8 mouse cellular contexts compared by ENCODE assay signal in the genomic region with DNA sequence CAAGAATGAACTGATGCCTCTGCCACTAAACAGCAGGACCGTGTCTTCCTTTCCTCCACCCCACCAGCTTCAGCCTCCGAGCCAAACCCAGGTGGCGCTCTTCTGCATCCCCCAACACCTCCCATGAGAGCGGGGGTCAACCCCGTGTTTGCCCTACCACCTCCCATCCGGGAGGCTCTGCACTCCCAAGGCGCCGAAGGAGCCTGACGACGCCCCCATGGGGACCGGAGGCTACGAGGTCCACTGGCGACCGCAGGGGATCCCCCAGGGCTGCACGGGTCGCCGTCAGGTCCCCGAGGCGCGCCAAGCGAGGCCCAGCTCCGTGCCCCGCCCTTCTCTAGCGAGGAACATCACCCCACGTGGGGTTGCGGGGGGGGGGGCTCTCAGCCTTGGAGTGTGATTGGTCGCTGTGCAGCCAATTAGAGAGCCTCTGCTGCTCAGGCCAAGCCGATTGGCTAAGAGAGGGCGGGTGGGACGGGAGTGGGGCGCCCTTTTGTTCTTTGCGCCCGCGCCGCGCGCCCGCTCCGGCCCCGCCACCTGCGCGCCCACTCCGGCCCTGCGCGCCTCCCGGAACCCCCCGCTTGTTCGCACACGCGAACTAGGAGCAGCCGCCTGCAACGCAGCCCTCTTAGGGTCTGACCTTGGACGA. TPM values are rescaled to one million over a fixed set of nuclear protein-coding genes. Genes with fewer than 3 reads are reported as not detected.
A peak's percentile ranks its signal among the peaks of the same experiment; 100 is the strongest.
DNase-seq lines count a peak whose midpoint lies in the region; ATAC-seq lines count a peak whose summit lies in the region.

No protein-coding gene starts in this region.

- ATAC-seq in inflammation-experienced regulatory T-cells, adult 6 months = peak; percentile 94

- intact Hi-C loops in gastrocnemius, postnatal 14 days (cut with DNase I; ENCODE audit: low total_unique reads) = loop anchor here (5.0 to 10.0 kb wide), 4 partner anchors 38 to 198 kb away; no protein-coding TSS in a partner anchor
- intact Hi-C loops in left cerebral cortex, postnatal 25 days (cut with DNase I) = loop anchor here (2.0 to 5.0 kb wide), 3 partner anchors 43 to 64 kb away; a partner anchor contains a TSS

- DNase-seq in adrenal gland, adult 2 months = peak; percentile 94
- peak; percentile 99 for DNase-seq in embryo, embryonic 10.5 days (ENCODE audit: low spot score)
- peak; percentile 89 for DNase-seq in gastrocnemius, postnatal 14 days
- DNase-seq in left cerebral cortex, postnatal 25 days (ENCODE audit: low spot score in 2 of 2) = peak; percentile 86 to 87
- peak; percentile 97 for DNase-seq in mesoderm, embryonic 11.5 days (ENCODE audit: low read depth, low spot score)
- peak; percentile 81 for DNase-seq in right cerebral cortex, postnatal 25 days
- peak; percentile 59 to 81 for DNase-seq in urinary bladder, postnatal 36 days (ENCODE audit: low spot score in 2 of 2)

RNA-seq across cellular contexts. Expression of a gene that starts 43.3 kb away (rescaled TPM):
- total RNA-seq in adrenal gland, adult 2 months (2021) = 1,000 to 10,000 TPM in 1 of 2 experiments, 100 to 1,000 TPM in 1; 913 to 1,618 TPM
- 531 and 632 TPM in 2 replicates for polyA plus RNA-seq in adrenal gland, adult 2 months (2012; rRNA removed)
- total RNA-seq in gastrocnemius, postnatal 14 days (2021) = 100 to 1,000 TPM; 308 to 391 TPM
- 1,000 to 10,000 TPM; 2,239 to 4,634 (median 2,897) TPM for polyA plus RNA-seq in inflammation-experienced regulatory T-cells, adult 6 months (2017; shearing (Covaris generic))
- total RNA-seq in left cerebral cortex, postnatal 25 days (2021) = 1,000 to 10,000 TPM; 1,262 to 1,272 TPM

RNA-seq across cellular contexts. Expression of a gene that starts 56.3 kb away (rescaled TPM):
- under 1 TPM; 0.17 to 0.58 TPM for total RNA-seq in adrenal gland, adult 2 months (2021)
- 0.16 and 0.22 TPM in 2 replicates for polyA plus RNA-seq in adrenal gland, adult 2 months (2012; rRNA removed)
- under 1 TPM; 0.16 to 0.39 TPM for total RNA-seq in gastrocnemius, postnatal 14 days (2021)
- under 1 TPM in 1 of 3 experiments, not detected in 2; 0.98 TPM for polyA plus RNA-seq in inflammation-experienced regulatory T-cells, adult 6 months (2017; shearing (Covaris generic))
- under 1 TPM in 1 of 2 experiments, not detected in 1; 0.21 TPM for total RNA-seq in left cerebral cortex, postnatal 25 days (2021)

Comparison
In these comparisons a context has a peak if more than half of its experiments do, and no peak if none do; other contexts are left out.
1. Peak in every context shown above with its lines: DNase-seq and ATAC-seq.